Mouse (Mus musculus) kidney, adult 2 months (tissue): Measurements from ENCODE around the gene Bdkrb2. TPM values are rescaled to one million over a fixed set of nuclear protein-coding genes. Genes with fewer than 3 reads are reported as not detected.

Experiments used
- DNase-seq: peaks from one replicate; pipeline ENCODE4 v3.0.0; 2021
- H3K27ac ChIP-seq: fragments of 200-500 bp; 2 replicates; pipeline ENCODE4 v1.5.1; 2012; ENCODE audit warnings: low read depth, low read length, control low read depth, inconsistent platforms; ENCODE audit not compliant: insufficient read depth
- H3K27me3 ChIP-seq: fragments of 200-500 bp; replicated peaks from 2 replicates; pipeline ENCODE4 v1.6.1; 2012; ENCODE audit warnings: mild to moderate bottlenecking, moderate library complexity, low read length, inconsistent platforms; ENCODE audit not compliant: control insufficient read depth, insufficient read depth
- H3K36me3 ChIP-seq: fragments of 200-500 bp; 2 replicates; pipeline ENCODE4 v1.6.1; 2012; ENCODE audit warnings: mild to moderate bottlenecking, moderate library complexity, low read length, inconsistent platforms; ENCODE audit not compliant: control insufficient read depth, insufficient read depth
- H3K4me1 ChIP-seq: fragments of 200-500 bp; 2 replicates; pipeline ENCODE4 v1.6.1; 2011; ENCODE audit warnings: low read length; ENCODE audit not compliant: control insufficient read depth, insufficient read depth
- H3K4me3 ChIP-seq: fragments of 200-500 bp; 2 replicates; pipeline ENCODE4 v1.5.1; 2011; ENCODE audit warnings: mild to moderate bottlenecking, low read depth, low read length, control low read depth; ENCODE audit not compliant: insufficient read depth
- CTCF ChIP-seq: fragments of 200-500 bp; conservative IDR thresholded peaks from 2 replicates; pipeline ENCODE4 v1.5.1; 2011; ENCODE audit warnings: low read depth, mild to moderate bottlenecking, control low read depth, low read length, moderate library complexity, mixed read lengths; ENCODE audit not compliant: insufficient read depth, insufficient read length
- POLR2A ChIP-seq: fragments of 200-500 bp; IDR thresholded peaks from one replicate; pipeline ENCODE4 v1.6.1; 2011; ENCODE audit warnings: low read depth, low read length, control low read depth
- WGBS: fragments of 180-500 bp; shearing (Covaris S2); methylation state at CpG from one replicate; pipeline ENCODE4 v1.1.7; 2018; 5-methylcytosine and 5-hydroxymethylcytosine counted together
- polyA plus RNA-seq: library from polyadenylated mRNA; depleted of rRNA; stranded (reverse); fragments of >200 nt; gene quantifications from 2 replicates; pipeline ENCODE4 v1.2.3, GENCODE M21; 2012; rRNA removed

Bdkrb2 gene
- polyA plus RNA-seq, 1 experiment = 0.64 TPM

GRCm38 (mm10) chr12:105625798-105626197 is 62.8 kb downstream of the Bdkrb2 start:
- no peak for DNase-seq
- Histone ChIP-seq H3K4me1 (no peaks in the 10 kb centered on the region), H3K27ac (no peak overlapping the region), H3K27me3 (no peaks in the 10 kb centered on the region), H3K36me3 (peaks cover 4% of the 10 kb centered on the region), H3K4me3 (no peak overlapping the region)
- 38% methylated on average over 7 of the region's 7 CpGs for WGBS
- TF ChIP-seq CTCF (no peak), POLR2A (no peak)

GRCm38 (mm10) chr12:105634374-105635067 is 71.5 kb downstream of the Bdkrb2 start:
- H3K4me1 ChIP-seq = no peaks in the 10 kb centered on the region
- no peak overlapping the region for H3K27ac ChIP-seq
- peaks cover 18% of the 10 kb centered on the region for H3K36me3 ChIP-seq
- TF ChIP-seq POLR2A (no peak), CTCF (no peak)
- no peak overlapping the region for H3K4me3 ChIP-seq
- WGBS = 90% methylated on average over 13 of the region's 13 CpGs
- DNase-seq = no peak
- H3K27me3 ChIP-seq = no peaks in the 10 kb centered on the region

GRCm38 (mm10) chr12:105636551-105636950 is 73.5 kb downstream of the Bdkrb2 start:
- WGBS = 92% methylated on average over 9 of the region's 9 CpGs
- Histone ChIP-seq H3K27me3 (no peaks in the 10 kb centered on the region), H3K4me1 (no peaks in the 10 kb centered on the region), H3K4me3 (no peak overlapping the region), H3K27ac (no peak overlapping the region), H3K36me3 (peaks cover 14% of the 10 kb centered on the region)
- TF ChIP-seq POLR2A = no peak
- TF ChIP-seq CTCF = no peak
- DNase-seq = no peak

GRCm38 (mm10) chr12:105637554-105637953 is 74.5 kb downstream of the Bdkrb2 start:
- no peak for DNase-seq
- no peaks in the 10 kb centered on the region for H3K4me1 ChIP-seq
- H3K36me3 ChIP-seq = peaks cover 11% of the 10 kb centered on the region
- no peaks in the 10 kb centered on the region for H3K27me3 ChIP-seq
- H3K4me3 ChIP-seq = no peak overlapping the region
- H3K27ac ChIP-seq = no peak overlapping the region
- no peak for TF ChIP-seq POLR2A
- 0 out of 2 replicates have a peak, but pooled peaks have one; percentile 20 for TF ChIP-seq CTCF
- WGBS = 77% methylated on average over 4 of the region's 4 CpGs

- no peak for TF ChIP-seq POLR2A
- no peak for TF ChIP-seq CTCF
- H3K4me1 ChIP-seq = no peaks in the 10 kb centered on the region
- peaks cover 3% of the 10 kb centered on the region for H3K36me3 ChIP-seq
- no peak for DNase-seq
- H3K27ac ChIP-seq = no peak overlapping the region
- H3K27me3 ChIP-seq = no peaks in the 10 kb centered on the region
- 93% methylated on average over 11 of the region's 11 CpGs for WGBS
- no peak overlapping the region for H3K4me3 ChIP-seq
Observed at GRCm38 (mm10) chr12:105642770-105643321, 79.8 kb downstream of the Bdkrb2 start.

Other genes with a start within 250 kb of the Bdkrb2 start
- gene Tunar, start 229.4 kb upstream of the Bdkrb2 start, polyA plus RNA-seq = not detected in 2 replicates
- gene D430019H16Rik, start 109.4 kb upstream of the Bdkrb2 start, polyA plus RNA-seq = 3.5 and 3.7 TPM in 2 replicates
- 0.15 TPM in 1 of 2 replicates, not detected in the other for gene Bdkrb1, start 39.9 kb downstream of the Bdkrb2 start, polyA plus RNA-seq
- 6.6 and 9.0 TPM in 2 replicates for gene Gskip, start 121.6 kb downstream of the Bdkrb2 start, polyA plus RNA-seq
- 16.5 and 16.6 TPM in 2 replicates for gene Atg2b, start 122.0 kb downstream of the Bdkrb2 start, polyA plus RNA-seq
- 0.86 and 0.94 TPM in 2 replicates for gene Ak7, start 142.8 kb downstream of the Bdkrb2 start, polyA plus RNA-seq
- gene Papola, start 221.5 kb downstream of the Bdkrb2 start, polyA plus RNA-seq = 51.4 and 57.7 TPM in 2 replicates